Mouse (Mus musculus) embryonic fibroblast, embryonic 13.5 days (primary cell): ENCODE results near the gene Gm5460. TPM values are rescaled to one million over a fixed set of nuclear protein-coding genes. Genes with fewer than 3 reads are reported as not detected.

ENCODE experiments used
- H3K27ac ChIP-seq: 2 replicates; pipeline ENCODE4 v1.5.1; 2012; ENCODE audit warnings: low read length, control low read depth, inconsistent platforms; ENCODE audit not compliant: insufficient read depth
- H3K4me1 ChIP-seq: 2 replicates; pipeline ENCODE4 v1.6.1; 2011; ENCODE audit warnings: low read length; ENCODE audit not compliant: control insufficient read depth, insufficient read depth
- H3K4me3 ChIP-seq: 2 replicates; pipeline ENCODE4 v1.5.1; 2011; ENCODE audit warnings: mild to moderate bottlenecking, control low read depth, low read length; ENCODE audit not compliant: insufficient read depth
- CTCF ChIP-seq: IDR thresholded peaks from 2 replicates; pipeline ENCODE4 v1.5.1; 2011; ENCODE audit warnings: mild to moderate bottlenecking, control low read depth, low read length, moderate library complexity, borderline replicate concordance; ENCODE audit not compliant: insufficient read depth
- POLR2A ChIP-seq: IDR thresholded peaks from 2 replicates; pipeline ENCODE4 v1.6.1; 2011; ENCODE audit warnings: low read depth, mild to moderate bottlenecking, control low read depth, low read length, moderate library complexity
- polyA plus RNA-seq: library from polyadenylated mRNA; stranded (reverse); fragments of >200 nt; gene quantifications from 2 replicates; pipeline ENCODE4 v1.2.4, GENCODE M21; 2011; ENCODE audit warnings: low read depth; ENCODE audit not compliant: missing spikeins, insufficient read length

Gene Gm5460
- polyA plus RNA-seq, 1 experiment = not detected

DNA sequence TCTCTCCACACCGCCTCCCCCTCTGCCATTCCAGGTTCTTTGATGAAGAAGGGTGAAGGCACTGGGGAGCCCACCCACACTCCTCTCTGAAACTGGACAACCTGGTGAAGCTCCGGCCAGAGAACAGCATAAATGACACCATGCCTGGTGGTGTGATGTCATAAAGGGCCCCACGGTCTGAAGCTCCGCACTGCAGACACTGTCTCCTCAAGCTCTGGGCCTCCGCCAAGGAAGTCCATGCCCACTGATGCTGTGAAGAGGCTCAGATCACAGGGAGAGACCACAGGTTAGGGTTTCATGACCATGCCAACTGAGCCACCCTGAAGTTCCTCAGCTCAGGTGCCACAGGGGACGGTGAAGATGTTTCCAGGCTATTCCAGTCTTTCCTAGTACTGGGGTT lies 36.0 kb downstream of the Gm5460 start, which contains the start of gene Antxrl:
TSS of gene Antxrl (plus strand) at position 192 of the 400 bp plus-strand sequence.
- no peak within 1 kb of the TSS for H3K4me3 ChIP-seq
- TF ChIP-seq CTCF = no peak
- TF ChIP-seq POLR2A = no peak
- H3K4me1 ChIP-seq = no peaks in the 10 kb centered on the region
- no peak within 1 kb of the TSS for H3K27ac ChIP-seq

DNA sequence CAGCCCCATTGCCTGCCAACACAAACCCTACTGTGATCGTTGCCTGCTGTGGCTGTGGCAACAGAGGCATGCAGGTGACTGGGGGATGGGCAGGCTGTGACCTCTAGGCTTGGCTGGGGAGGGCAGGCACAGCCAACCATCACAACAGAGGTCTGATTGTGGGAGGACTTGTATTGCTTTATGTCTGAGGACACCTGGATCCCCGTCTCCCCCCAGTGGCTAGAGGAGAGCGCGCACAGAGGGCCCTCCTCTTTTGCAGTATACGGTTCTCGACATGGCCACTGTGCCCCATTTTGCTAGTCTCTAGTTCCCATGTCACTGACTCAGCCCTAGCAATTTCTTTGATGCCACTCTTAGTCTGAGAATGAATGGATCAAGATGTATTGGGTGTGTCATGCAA lies 55.1 kb downstream of the Gm5460 start:
- Histone ChIP-seq H3K4me3 (no peak overlapping the region), H3K27ac (no peak overlapping the region), H3K4me1 (no peaks in the 10 kb centered on the region)
- TF ChIP-seq POLR2A (no peak), CTCF (no peak)

DNA sequence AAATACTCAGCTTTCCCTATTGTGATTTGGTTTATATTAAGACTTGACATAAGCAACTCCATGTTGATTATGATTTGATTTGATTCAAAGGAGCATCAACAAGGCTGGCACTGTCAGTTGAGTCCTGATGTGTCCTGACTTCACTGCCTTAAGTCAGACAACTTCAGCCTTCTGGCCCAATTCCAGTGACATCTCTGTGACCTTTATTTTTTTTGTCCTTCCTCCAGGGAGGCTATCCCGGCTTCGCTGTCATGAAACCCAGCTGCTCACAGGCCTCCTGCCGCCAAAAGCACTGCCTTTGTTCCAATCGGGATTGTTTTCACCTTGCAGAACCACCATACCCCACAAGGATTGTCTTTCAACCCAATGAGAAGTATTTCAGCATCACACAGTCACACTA lies 58.8 kb downstream of the Gm5460 start:
- TF ChIP-seq POLR2A (no peak), CTCF (no peak)
- no peak overlapping the region for H3K4me3 ChIP-seq
- no peak overlapping the region for H3K27ac ChIP-seq
- no peaks in the 10 kb centered on the region for H3K4me1 ChIP-seq

DNA sequence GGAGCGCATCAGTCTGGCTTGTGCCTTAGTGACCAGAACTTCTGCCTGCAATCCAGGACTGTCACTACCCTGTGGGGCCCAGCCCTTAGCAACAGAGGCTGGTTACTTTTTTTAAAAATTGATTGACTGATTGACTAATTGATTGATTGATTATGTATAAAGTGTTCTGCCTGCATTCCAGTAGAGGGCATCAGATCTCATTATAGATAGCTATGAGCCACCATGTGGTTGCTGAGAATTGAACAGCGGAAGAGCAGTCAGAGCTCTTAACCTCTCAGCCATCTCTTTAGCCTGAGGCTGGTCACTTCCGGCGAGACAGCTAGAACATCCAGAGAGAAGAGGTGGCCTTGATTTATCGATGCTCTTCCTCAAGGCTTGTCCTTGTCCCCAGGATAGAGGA lies 60.7 kb downstream of the Gm5460 start:
- no peak for TF ChIP-seq POLR2A
- no peak for TF ChIP-seq CTCF
- Histone ChIP-seq H3K4me1 (no peaks in the 10 kb centered on the region), H3K4me3 (no peak overlapping the region), H3K27ac (no peak overlapping the region)

DNA sequence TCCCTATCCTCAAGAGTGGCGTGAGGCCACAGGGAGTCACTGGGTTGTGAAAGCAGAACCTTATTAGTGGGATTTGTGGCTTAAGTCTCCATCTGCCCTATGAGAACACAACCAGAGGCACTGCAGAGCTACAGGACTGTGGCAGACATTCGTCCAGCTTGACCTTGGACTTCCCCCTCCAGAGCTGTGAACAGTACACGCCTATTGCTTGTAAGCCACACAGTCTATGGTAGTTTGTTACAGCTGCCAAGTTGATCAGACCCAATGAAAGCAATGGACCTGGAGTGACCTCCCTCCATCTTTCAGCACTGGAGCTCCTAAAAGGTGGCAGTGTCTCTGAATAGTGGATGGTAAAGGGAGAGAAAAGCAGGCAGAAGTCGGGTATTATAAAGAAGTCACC lies 61.7 kb downstream of the Gm5460 start:
- Histone ChIP-seq H3K27ac (no peak overlapping the region), H3K4me3 (no peak overlapping the region), H3K4me1 (no peaks in the 10 kb centered on the region)
- no peak for TF ChIP-seq POLR2A
- TF ChIP-seq CTCF = no peak

DNA sequence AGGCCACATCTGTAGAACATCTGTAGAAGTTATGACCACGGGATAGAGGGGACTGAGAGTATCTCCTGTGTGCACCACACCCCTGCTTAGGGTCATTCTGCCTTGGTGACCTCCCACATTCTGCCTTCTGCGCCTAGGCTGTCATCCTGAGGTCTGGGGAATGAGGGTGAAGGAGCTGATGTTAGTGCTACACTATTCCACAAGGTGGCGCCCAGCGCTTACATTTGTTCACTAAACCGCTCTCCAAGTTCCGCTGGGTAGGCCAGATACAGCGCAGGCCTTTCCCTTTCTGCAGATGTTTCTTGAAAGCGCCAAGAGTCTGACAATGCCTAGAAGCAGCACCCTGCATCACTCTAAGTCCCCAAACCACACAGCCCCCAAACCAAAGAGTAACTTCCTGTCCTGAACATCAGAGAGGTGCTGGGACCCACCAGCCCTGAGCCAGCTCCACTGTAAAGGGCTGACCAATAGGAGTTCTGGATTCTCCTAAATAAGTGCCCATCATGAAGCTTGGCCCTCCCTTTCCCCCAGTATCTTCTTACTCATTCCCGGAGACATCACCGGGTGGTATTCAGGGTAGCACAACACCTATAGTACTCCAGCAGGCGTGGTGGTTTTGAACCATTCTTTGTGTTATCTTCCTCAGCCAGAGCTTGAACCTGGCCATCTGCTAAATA lies 63.9 kb downstream of the Gm5460 start:
- Histone ChIP-seq H3K4me3 (no peak overlapping the region), H3K27ac (no peak overlapping the region), H3K4me1 (no peaks in the 10 kb centered on the region; the same call in 1 of the 2 replicates)
- no peak for TF ChIP-seq POLR2A
- peak; percentile 77; the same call in 1 of the 2 replicates for TF ChIP-seq CTCF

DNA sequence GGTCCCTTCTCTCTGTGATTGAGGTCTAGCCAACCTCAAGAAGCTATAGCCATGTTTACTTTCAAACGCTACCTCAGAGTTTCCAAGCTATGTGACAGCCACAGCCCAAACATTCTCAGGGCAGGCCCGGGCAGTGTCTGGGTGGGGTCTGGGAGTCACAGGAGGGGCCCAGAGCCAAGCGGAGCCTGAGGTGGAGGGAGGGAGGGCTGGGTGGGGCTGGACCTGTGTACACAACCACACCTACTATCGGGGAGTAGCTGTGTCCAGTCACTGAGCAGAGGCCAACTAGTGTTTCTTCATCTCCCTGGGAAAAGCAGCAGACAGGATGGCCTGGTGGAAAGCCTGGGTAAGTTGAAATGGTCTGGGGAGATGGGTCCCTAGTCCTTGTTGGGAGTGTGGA lies 69.2 kb downstream of the Gm5460 start, which contains the start of gene Anxa8:
TSS of gene Anxa8 (plus strand) at position 251 of the 400 bp plus-strand sequence.
- H3K4me3 ChIP-seq = no peak within 1 kb of the TSS
- H3K27ac ChIP-seq = peak within 1 kb of the TSS; percentile 13; the same call in 1 of the 2 replicates

DNA sequence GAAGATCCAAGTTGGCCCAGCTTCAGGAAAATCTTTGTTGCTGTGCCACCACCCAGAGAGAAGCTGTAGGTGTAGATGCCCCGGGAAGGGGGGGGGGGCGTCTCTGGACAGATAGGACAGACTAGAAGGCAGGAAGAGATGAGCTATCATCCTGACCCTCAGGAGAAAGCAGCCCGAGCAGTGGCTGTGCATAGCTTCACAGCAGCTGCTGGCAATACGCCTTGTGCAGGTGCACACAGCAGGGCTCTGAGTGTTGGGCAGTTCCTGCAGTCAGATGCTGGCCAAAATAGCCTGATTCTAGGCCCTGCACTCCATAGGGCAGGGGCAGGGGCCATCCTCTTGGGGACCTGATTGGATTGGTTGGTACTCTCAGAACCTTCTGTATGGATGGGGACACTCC lies 70.2 kb downstream of the Gm5460 start:
- Histone ChIP-seq H3K4me3 (no peak overlapping the region), H3K4me1 (peaks cover 9% of the 10 kb centered on the region; the same call in 1 of the 2 replicates), H3K27ac (no peak overlapping the region)
- no peak for TF ChIP-seq CTCF
- no peak for TF ChIP-seq POLR2A

More for the DNA sequence above, 69.2 kb downstream of the Gm5460 start, which contains the start of gene Anxa8:
- peaks cover 9% of the 10 kb centered on the region; the same call in 1 of the 2 replicates for H3K4me1 ChIP-seq
- TF ChIP-seq CTCF (no peak), POLR2A (0 out of 2 replicates have a peak, but pooled peaks have one; percentile 18)

DNA sequence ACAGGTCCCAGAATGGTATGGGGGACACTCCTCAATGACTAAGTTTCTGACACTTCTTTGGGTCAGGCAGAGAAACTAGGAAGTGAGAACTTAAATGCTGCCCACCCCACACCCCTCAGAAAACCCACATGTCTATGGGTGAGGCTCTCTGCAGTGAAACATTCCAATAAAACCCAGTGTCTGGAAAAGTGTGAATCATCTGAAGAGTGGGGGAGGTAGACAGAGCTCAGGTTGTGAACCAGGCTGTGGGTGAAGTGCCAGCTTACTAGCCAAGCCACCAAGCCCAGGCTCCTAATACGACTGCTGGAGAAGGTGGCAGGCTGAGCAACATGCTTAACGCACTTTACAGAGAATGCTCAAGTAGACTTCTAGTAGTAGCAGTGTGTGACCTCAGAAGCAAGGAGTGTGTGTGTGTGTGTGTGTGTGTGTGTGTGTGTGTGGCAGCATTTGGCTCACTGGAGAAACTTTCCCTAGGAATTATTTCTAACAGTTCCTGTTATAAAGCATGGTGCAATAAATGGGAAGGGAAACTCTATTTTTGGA lies 71.4 kb downstream of the Gm5460 start:
- Histone ChIP-seq H3K4me1 (peaks cover 9% of the 10 kb centered on the region; the same call in 1 of the 2 replicates), H3K4me3 (no peak overlapping the region), H3K27ac (peak overlapping the region; percentile 66)
- TF ChIP-seq CTCF (no peak), POLR2A (0 out of 2 replicates have a peak, but pooled peaks have one; percentile 12)

DNA sequence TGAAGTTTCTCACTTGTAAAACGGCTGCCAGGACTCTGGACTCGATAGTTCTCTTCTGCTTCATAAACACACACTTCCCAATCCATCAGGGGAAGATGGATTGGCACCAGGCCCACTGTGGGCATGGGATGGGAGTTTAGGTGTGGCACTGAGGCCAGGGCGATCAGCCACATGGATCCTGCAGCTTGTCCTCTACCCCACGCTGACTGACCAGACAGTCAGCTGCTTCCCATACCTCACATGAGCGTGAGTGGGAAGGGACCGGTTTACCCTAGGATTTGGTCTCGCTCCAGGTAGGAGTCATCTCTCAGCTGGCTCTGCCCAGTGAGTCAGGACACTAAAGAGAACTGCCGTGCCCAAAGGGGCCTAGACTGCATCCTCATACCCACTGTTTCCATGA lies 73.2 kb downstream of the Gm5460 start:
- H3K27ac ChIP-seq = no peak overlapping the region
- TF ChIP-seq CTCF (no peak), POLR2A (no peak)
- peaks cover 9% of the 10 kb centered on the region; the same call in 1 of the 2 replicates for H3K4me1 ChIP-seq
- H3K4me3 ChIP-seq = no peak overlapping the region
